Mouse (Mus musculus): ENCODE results near the gene Syk. TPM values are rescaled to one million over a fixed set of nuclear protein-coding genes. Genes with fewer than 3 reads are reported as not detected.

Gene Syk
- not detected in 2 replicates for polyA plus RNA-seq (2012)

GRCm38 (mm10) chr13:52582878-52583661 lies at the start of gene Syk:
Gene Syk, plus strand, starts transcription at chr13:52583173.
- no peak for TF ChIP-seq GATA1 (IDR thresholded peaks at IDR 0.05; ENCODE audit: low read length)

GRCm38 (mm10) chr13:52533644-52534043 lies 49.3 kb upstream of the Syk start:
- no peak for TF ChIP-seq GATA1 (IDR thresholded peaks at IDR 0.05; ENCODE audit: low read length)

GRCm38 (mm10) chr13:52535542-52535941 lies 47.4 kb upstream of the Syk start:
- TF ChIP-seq GATA1 (IDR thresholded peaks at IDR 0.05; ENCODE audit: low read length): no peak

GRCm38 (mm10) chr13:52537754-52538587 lies 45.0 kb upstream of the Syk start:
- TF ChIP-seq GATA1 (IDR thresholded peaks at IDR 0.05; ENCODE audit: low read length): no peak

- TF ChIP-seq GATA1 (IDR thresholded peaks at IDR 0.05; ENCODE audit: low read length): no peak
These were observed 44.3 kb upstream of the Syk start for GRCm38 (mm10) chr13:52538588-52539116.

- no peak for TF ChIP-seq GATA1 (IDR thresholded peaks at IDR 0.05; ENCODE audit: low read length)
These were observed 43.5 kb upstream of the Syk start for GRCm38 (mm10) chr13:52539461-52539860.

- no peak for TF ChIP-seq GATA1 (IDR thresholded peaks at IDR 0.05; ENCODE audit: low read length)
These were observed 41.5 kb upstream of the Syk start for GRCm38 (mm10) chr13:52541385-52542035.

GRCm38 (mm10) chr13:52542036-52542526 lies 40.9 kb upstream of the Syk start:
- no peak for TF ChIP-seq GATA1 (IDR thresholded peaks at IDR 0.05; ENCODE audit: low read length)

GRCm38 (mm10) chr13:52542636-52543035 lies 40.3 kb upstream of the Syk start:
- TF ChIP-seq GATA1 (IDR thresholded peaks at IDR 0.05; ENCODE audit: low read length): no peak

- no peak for TF ChIP-seq GATA1 (IDR thresholded peaks at IDR 0.05; ENCODE audit: low read length)
These were observed 36.7 kb upstream of the Syk start for GRCm38 (mm10) chr13:52546288-52546687.

GRCm38 (mm10) chr13:52550690-52551193 lies 32.2 kb upstream of the Syk start:
- TF ChIP-seq GATA1 (IDR thresholded peaks at IDR 0.05; ENCODE audit: low read length): no peak

- TF ChIP-seq GATA1 (IDR thresholded peaks at IDR 0.05; ENCODE audit: low read length): no peak
These were observed 31.7 kb upstream of the Syk start for GRCm38 (mm10) chr13:52551275-52551674.

- no peak for TF ChIP-seq GATA1 (IDR thresholded peaks at IDR 0.05; ENCODE audit: low read length)
These were observed 30.0 kb upstream of the Syk start for GRCm38 (mm10) chr13:52552822-52553477.

GRCm38 (mm10) chr13:52554722-52555121 lies 28.3 kb upstream of the Syk start:
- TF ChIP-seq GATA1 (IDR thresholded peaks at IDR 0.05; ENCODE audit: low read length): no peak

GRCm38 (mm10) chr13:52557421-52557820 lies 25.6 kb upstream of the Syk start:
- TF ChIP-seq GATA1 (IDR thresholded peaks at IDR 0.05; ENCODE audit: low read length): no peak
